Mouse (Mus musculus) stomach, embryonic 15.5 days (tissue): ENCODE results near the gene Arl5a. TPM values are rescaled to one million over a fixed set of nuclear protein-coding genes. Genes with fewer than 3 reads are reported as not detected.

Experiments used
- ATAC-seq: fragments of 200-750 bp; cut with Nextera tagmentation; 2 replicates; pipeline ENCODE4 v1.8.0; 2017; ENCODE audit warnings: low read depth, moderate number of reproducible peaks, moderate TSS enrichment; ENCODE audit not compliant: insufficient read depth, low FRiP score
- H3K27ac ChIP-seq: fragments of 300-500 bp; sonication (generic); 2 replicates; pipeline ENCODE4 v1.5.1; 2015; ENCODE audit warnings: mild to moderate bottlenecking, inconsistent platforms
- H3K27me3 ChIP-seq: fragments of 300-500 bp; sonication (generic); replicated peaks from 2 replicates; pipeline ENCODE4 v1.6.1; 2015; ENCODE audit warnings: inconsistent platforms
- H3K36me3 ChIP-seq: fragments of 300-500 bp; sonication (generic); 2 replicates; pipeline ENCODE4 v1.6.1; 2015; ENCODE audit warnings: inconsistent platforms
- H3K4me1 ChIP-seq: fragments of 300-500 bp; sonication (generic); 2 replicates; pipeline ENCODE4 v1.6.1; 2015; ENCODE audit warnings: inconsistent platforms
- H3K4me2 ChIP-seq: fragments of 300-500 bp; sonication (generic); 2 replicates; pipeline ENCODE4 v1.6.1; 2015; ENCODE audit warnings: mild to moderate bottlenecking, inconsistent platforms
- H3K4me3 ChIP-seq: fragments of 300-500 bp; sonication (generic); replicated peaks from 2 replicates; pipeline ENCODE4 v1.5.1; 2015; ENCODE audit warnings: inconsistent platforms
- H3K9ac ChIP-seq: fragments of 300-500 bp; sonication (generic); 2 replicates; pipeline ENCODE4 v1.6.1; 2015; ENCODE audit warnings: inconsistent platforms
- H3K9me3 ChIP-seq: fragments of 300-500 bp; sonication (generic); 2 replicates; pipeline ENCODE4 v1.6.1; 2016; ENCODE audit warnings: inconsistent platforms
- WGBS: fragments of 180-500 bp; shearing (Covaris S2); methylation state at CpG from one replicate; pipeline ENCODE4 v1.1.7; 2015; 5-methylcytosine and 5-hydroxymethylcytosine counted together
- polyA plus RNA-seq: library from polyadenylated mRNA; unstranded; fragments of >200 nt; fragmentation: Nextera tagmentation; extraction: Ambion mirVana; gene quantifications from 2 replicates; pipeline ENCODE4 v1.2.1, GENCODE M21; 2015

Arl5a gene
- polyA plus RNA-seq, 1 experiment from 2014 or later, result 35.9 TPM

DNA sequence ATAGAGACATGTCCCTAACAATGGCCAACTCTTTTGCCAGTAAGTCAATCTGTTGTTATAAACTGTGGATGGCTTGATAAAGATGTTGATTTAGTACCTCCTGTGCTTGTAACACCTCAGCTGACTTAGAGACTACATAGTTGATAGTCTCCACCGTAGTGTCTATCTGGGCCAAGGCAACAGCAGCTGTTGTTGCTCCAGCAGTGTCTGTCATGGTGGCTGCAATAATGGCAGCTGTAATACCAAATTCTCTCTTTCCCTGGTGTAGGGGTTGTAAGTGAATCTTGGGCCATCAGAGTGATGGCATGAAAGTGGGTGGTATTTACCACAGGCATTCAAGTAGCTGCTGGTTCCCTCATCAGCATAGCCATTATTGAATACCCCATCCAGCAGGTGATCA is 73.7 kb downstream of the Arl5a start:
- no peaks in the 10 kb centered on the region for H3K4me1 ChIP-seq
- WGBS, result 86% methylated on average over 1 of the region's 1 CpGs
- H3K27me3 ChIP-seq, result no peaks in the 10 kb centered on the region
- no peaks in the 10 kb centered on the region for H3K9me3 ChIP-seq
- no peak for ATAC-seq
- no peak overlapping the region for H3K4me3 ChIP-seq
- no peak overlapping the region for H3K4me2 ChIP-seq
- H3K27ac ChIP-seq, result no peak overlapping the region
- no peaks in the 10 kb centered on the region for H3K36me3 ChIP-seq
- H3K9ac ChIP-seq, result no peak overlapping the region

Other genes with a start within 250 kb of the Arl5a start
- 1.4 and 4.3 TPM in 2 replicates for gene Neb, start 46.4 kb downstream of the Arl5a start, polyA plus RNA-seq